In genomic region chr11:104648571-104648970, GRCm38 (mm10) we compare ENCODE assay signal across 10 mouse cellular contexts. TPM values are rescaled to one million over a fixed set of nuclear protein-coding genes. Genes with fewer than 3 reads are reported as not detected.
DNase-seq lines count a peak whose midpoint lies in the region; ATAC-seq and TF ChIP-seq lines count a peak whose summit lies in the region.
"Had no signal": no experiment of that assay in that cellular context is flagged by ENCODE, and none has a peak within 500 bp of the region (broad histone marks: within the 10 kb centered on the region; RNA-seq: fewer than 3 reads in every experiment).

No protein-coding gene starts in this region.

- no peak overlapping the region for H3K27ac ChIP-seq in hindbrain, embryonic 10.5 days
- H3K27ac ChIP-seq in hindbrain, embryonic 12.5 days, result no peak overlapping the region
- no peak overlapping the region for H3K27ac ChIP-seq in bone marrow, adult 2 months (ENCODE audit: control insufficient read depth, insufficient read depth, low read depth, low read length, poor library complexity)
- H3K27ac ChIP-seq in lung, embryonic 14.5 days (ENCODE audit: low read depth), result no peak overlapping the region
- H3K27ac ChIP-seq in thymus, adult 2 months (ENCODE audit: control insufficient read depth, insufficient read depth, low read length), result no peak overlapping the region
- no peak overlapping the region for H3K27ac ChIP-seq in intestine, embryonic 15.5 days
- H3K27ac ChIP-seq in hindbrain, embryonic 16.5 days (ENCODE audit: low read depth, low read length), result no peak overlapping the region
- H3K27ac ChIP-seq: limb, embryonic 12.5 days; stomach, embryonic 15.5 days had no signal

- H3K27me3 ChIP-seq in hindbrain, embryonic 10.5 days (ENCODE audit: insufficient read depth, poor library complexity, severe bottlenecking), result no peaks in the 10 kb centered on the region
- H3K27me3 ChIP-seq in hindbrain, embryonic 12.5 days, result no peaks in the 10 kb centered on the region
- H3K27me3 ChIP-seq in lung, embryonic 14.5 days (ENCODE audit: insufficient read depth, low read length), result no peaks in the 10 kb centered on the region
- H3K27me3 ChIP-seq in thymus, adult 2 months (ENCODE audit: control insufficient read depth, insufficient read depth, low read length), result no peaks in the 10 kb centered on the region
- no peaks in the 10 kb centered on the region for H3K27me3 ChIP-seq in intestine, embryonic 15.5 days (replicated peaks)
- H3K27me3 ChIP-seq in hindbrain, embryonic 16.5 days (replicated peaks; ENCODE audit: control insufficient read depth, insufficient read depth, low read length), result no peaks in the 10 kb centered on the region
- H3K27me3 ChIP-seq: stomach, embryonic 15.5 days had no signal

- TF ChIP-seq POLR2A in bone marrow, adult 2 months (IDR thresholded peaks at IDR 0.05; ENCODE audit: borderline replicate concordance, control insufficient read depth, low read depth, low read length), result no peak
- no peak for TF ChIP-seq POLR2A in thymus, adult 2 months (IDR thresholded peaks at IDR 0.05; ENCODE audit: control insufficient read depth, extremely low read depth, insufficient read depth, low read length, poor library complexity)

- no peak for ATAC-seq in hindbrain, embryonic 12.5 days (ENCODE audit: low FRiP score)
- ATAC-seq in lung, embryonic 14.5 days (ENCODE audit: insufficient read depth), result peak; percentile 21; the same call in 1 of the 2 replicates
- no peak for ATAC-seq in intestine, embryonic 15.5 days
- ATAC-seq in hindbrain, embryonic 16.5 days, result no peak

- peak; percentile 78 for TF ChIP-seq CTCF in bone marrow, adult 2 months (IDR thresholded peaks at IDR 0.05; ENCODE audit: control insufficient read depth, insufficient read depth, low read length)
- TF ChIP-seq CTCF in lung, embryonic 14.5 days (IDR thresholded peaks at IDR 0.05; ENCODE audit: low read depth), result peak; percentile 76
- TF ChIP-seq CTCF in thymus, adult 2 months (IDR thresholded peaks at IDR 0.05; ENCODE audit: borderline replicate concordance, control insufficient read depth, extremely low read depth, insufficient read depth, low read length, poor library complexity), result peak; percentile 39; the same call in 1 of the 2 replicates

- H3K4me2 ChIP-seq in hindbrain, embryonic 12.5 days (replicated peaks), result no peak overlapping the region
- H3K4me2 ChIP-seq in lung, embryonic 14.5 days, result no peak overlapping the region
- H3K4me2 ChIP-seq in intestine, embryonic 15.5 days (replicated peaks), result no peak overlapping the region
- H3K4me2 ChIP-seq in hindbrain, embryonic 16.5 days (ENCODE audit: low read length), result no peak overlapping the region
- H3K4me2 ChIP-seq: limb, embryonic 12.5 days; stomach, embryonic 15.5 days had no signal

- DNase-seq in hindbrain, embryonic 10.5 days (ENCODE audit: low spot score), result peak; percentile 40
- peak; percentile 68 to 76 for DNase-seq in CD8-positive naive resting alpha-beta T cell, adult 2 months (ENCODE audit: low read depth in 2 of 2, low spot score in 2 of 2)
- DNase-seq in lung, embryonic 14.5 days, result peak; percentile 39
- DNase-seq in thymus, adult 2 months, result peak; percentile 70

- H3K4me3 ChIP-seq in hindbrain, embryonic 10.5 days, result no peak overlapping the region
- H3K4me3 ChIP-seq in hindbrain, embryonic 12.5 days, result no peak overlapping the region
- no peak overlapping the region for H3K4me3 ChIP-seq in bone marrow, adult 2 months (replicated peaks; ENCODE audit: control insufficient read depth, low read depth, low read length)
- H3K4me3 ChIP-seq in lung, embryonic 14.5 days (ENCODE audit: low read depth, low read length), result no peak overlapping the region
- H3K4me3 ChIP-seq in thymus, adult 2 months (ENCODE audit: control insufficient read depth, insufficient read depth, low read length), result no peak overlapping the region
- H3K4me3 ChIP-seq in intestine, embryonic 15.5 days (replicated peaks), result no peak overlapping the region
- no peak overlapping the region for H3K4me3 ChIP-seq in hindbrain, embryonic 16.5 days (ENCODE audit: low read length)
- H3K4me3 ChIP-seq: limb, embryonic 12.5 days; stomach, embryonic 15.5 days had no signal

- H3K9ac ChIP-seq in hindbrain, embryonic 12.5 days, result no peak overlapping the region
- no peak overlapping the region for H3K9ac ChIP-seq in lung, embryonic 14.5 days
- H3K9ac ChIP-seq in intestine, embryonic 15.5 days, result no peak overlapping the region
- H3K9ac ChIP-seq in hindbrain, embryonic 16.5 days (ENCODE audit: low read depth, low read length), result no peak overlapping the region
- H3K9ac ChIP-seq: limb, embryonic 12.5 days; stomach, embryonic 15.5 days had no signal

- no peaks in the 10 kb centered on the region for H3K9me3 ChIP-seq in hindbrain, embryonic 10.5 days
- no peaks in the 10 kb centered on the region for H3K9me3 ChIP-seq in hindbrain, embryonic 12.5 days (replicated peaks)
- no peaks in the 10 kb centered on the region for H3K9me3 ChIP-seq in lung, embryonic 14.5 days (ENCODE audit: low read depth, low read length)
- H3K9me3 ChIP-seq in intestine, embryonic 15.5 days, result no peaks in the 10 kb centered on the region
- no peaks in the 10 kb centered on the region for H3K9me3 ChIP-seq in hindbrain, embryonic 16.5 days (ENCODE audit: control insufficient read depth, low read length)
- H3K9me3 ChIP-seq: limb, embryonic 12.5 days; stomach, embryonic 15.5 days had no signal

- H3K36me3 ChIP-seq in hindbrain, embryonic 10.5 days, result no peaks in the 10 kb centered on the region
- no peaks in the 10 kb centered on the region for H3K36me3 ChIP-seq in hindbrain, embryonic 12.5 days
- H3K36me3 ChIP-seq in lung, embryonic 14.5 days (ENCODE audit: insufficient read depth), result no peaks in the 10 kb centered on the region
- no peaks in the 10 kb centered on the region for H3K36me3 ChIP-seq in thymus, adult 2 months (ENCODE audit: control insufficient read depth, insufficient read depth, low read length)
- no peaks in the 10 kb centered on the region for H3K36me3 ChIP-seq in intestine, embryonic 15.5 days
- H3K36me3 ChIP-seq in hindbrain, embryonic 16.5 days (ENCODE audit: control insufficient read depth, insufficient read depth, low read length), result no peaks in the 10 kb centered on the region
- H3K36me3 ChIP-seq: limb, embryonic 12.5 days; stomach, embryonic 15.5 days had no signal

- H3K4me1 ChIP-seq in hindbrain, embryonic 10.5 days (replicated peaks), result peaks cover 14% of the 10 kb centered on the region
- no peaks in the 10 kb centered on the region for H3K4me1 ChIP-seq in hindbrain, embryonic 12.5 days
- H3K4me1 ChIP-seq in bone marrow, adult 2 months (ENCODE audit: control insufficient read depth, insufficient read depth, low read length), result peaks cover 9% of the 10 kb centered on the region
- no peaks in the 10 kb centered on the region for H3K4me1 ChIP-seq in lung, embryonic 14.5 days (ENCODE audit: insufficient read depth)
- H3K4me1 ChIP-seq in thymus, adult 2 months (replicated peaks; ENCODE audit: control insufficient read depth, insufficient read depth, low read length), result peaks cover 15% of the 10 kb centered on the region; the same call in 1 of the 2 replicates
- H3K4me1 ChIP-seq in intestine, embryonic 15.5 days (replicated peaks), result no peaks in the 10 kb centered on the region
- no peaks in the 10 kb centered on the region; the same call in 1 of the 2 replicates for H3K4me1 ChIP-seq in hindbrain, embryonic 16.5 days (ENCODE audit: control insufficient read depth, insufficient read depth, low read depth, low read length)
- H3K4me1 ChIP-seq: limb, embryonic 12.5 days; stomach, embryonic 15.5 days had no signal

- WGBS in hindbrain, embryonic 10.5 days, result 59% methylated on average over 3 of the region's 3 CpGs
- 53% methylated on average over 3 of the region's 3 CpGs for WGBS in hindbrain, embryonic 12.5 days
- 62% methylated on average over 3 of the region's 3 CpGs for WGBS in bone marrow, adult 2 months
- 51% methylated on average over 3 of the region's 3 CpGs for WGBS in lung, embryonic 14.5 days
- 72% methylated on average over 3 of the region's 3 CpGs for WGBS in thymus, adult 2 months
- WGBS in intestine, embryonic 15.5 days, result 55% methylated on average over 3 of the region's 3 CpGs
- 63% methylated on average over 3 of the region's 3 CpGs for WGBS in hindbrain, embryonic 16.5 days

RNA-seq across cellular contexts. Expression of gene Gm11639, which starts 36.9 kb away (rescaled TPM):
- polyA plus RNA-seq in hindbrain, embryonic 10.5 days (2016; fragmentation: Nextera tagmentation; extraction: Ambion mirVana), result 0.01 TPM in 1 of 2 replicates, not detected in the other
- polyA plus RNA-seq in hindbrain, embryonic 12.5 days (2016; fragmentation: Nextera tagmentation; extraction: Ambion mirVana), result not detected in 2 replicates
- 0.23 TPM in 1 of 2 replicates, not detected in the other for polyA plus RNA-seq in bone marrow, adult 2 months (2011; ENCODE audit: insufficient read depth, insufficient read length, low replicate concordance, missing spikeins)
- not detected in 2 replicates for polyA plus RNA-seq in lung, embryonic 14.5 days (2014; fragmentation: Nextera tagmentation; extraction: Ambion mirVana)
- polyA plus RNA-seq in thymus, adult 2 months (2012; rRNA removed), result 0.01 TPM in 1 of 2 replicates, not detected in the other
- polyA plus RNA-seq in intestine, embryonic 15.5 days (2015; fragmentation: Nextera tagmentation; extraction: Ambion mirVana), result 0.01 TPM in 1 of 2 replicates, not detected in the other
- 0.04 TPM in 2 replicates for polyA plus RNA-seq in hindbrain, embryonic 16.5 days (2015; fragmentation: Nextera tagmentation; extraction: Ambion mirVana)
- polyA plus RNA-seq: limb, embryonic 12.5 days had no signal

RNA-seq across cellular contexts. Expression of gene Itgb3, which starts 40.8 kb away (rescaled TPM):
- 3.5 and 3.6 TPM in 2 replicates for polyA plus RNA-seq in hindbrain, embryonic 10.5 days (2016; fragmentation: Nextera tagmentation; extraction: Ambion mirVana)
- polyA plus RNA-seq in hindbrain, embryonic 12.5 days (2016; fragmentation: Nextera tagmentation; extraction: Ambion mirVana), result 2.9 and 3.4 TPM in 2 replicates
- polyA plus RNA-seq in bone marrow, adult 2 months (2011; ENCODE audit: insufficient read depth, insufficient read length, low replicate concordance, missing spikeins), result 84.3 and 141 TPM in 2 replicates
- polyA plus RNA-seq in lung, embryonic 14.5 days (2014; fragmentation: Nextera tagmentation; extraction: Ambion mirVana), result 1.9 and 2.1 TPM in 2 replicates
- polyA plus RNA-seq in thymus, adult 2 months (2012; rRNA removed), result 12.1 and 14.7 TPM in 2 replicates
- polyA plus RNA-seq in intestine, embryonic 15.5 days (2015; fragmentation: Nextera tagmentation; extraction: Ambion mirVana), result 5.0 and 5.5 TPM in 2 replicates
- 1.6 and 1.9 TPM in 2 replicates for polyA plus RNA-seq in hindbrain, embryonic 16.5 days (2015; fragmentation: Nextera tagmentation; extraction: Ambion mirVana)
